Mouse (Mus musculus) ES-E14 (cell line): ENCODE measurements at regions not wholly inside any gene's neighbourhood (a gene's known extent, or its start where the extent isn't known, plus 50 kb on each side); places are given as distances from the start of the nearest gene placed in this dataset.

Source experiments
- CHD2 ChIP-seq: IDR thresholded peaks from 2 replicates; pipeline ENCODE4 v1.6.1; 2014; ENCODE audit warnings: mild to moderate bottlenecking, low read depth, low read length, inconsistent platforms
- HCFC1 ChIP-seq: IDR thresholded peaks from 2 replicates; pipeline ENCODE4 v1.6.1; 2012; ENCODE audit warnings: low read length, inconsistent platforms, borderline replicate concordance; ENCODE audit not compliant: insufficient read depth
- MAFK ChIP-seq: IDR thresholded peaks from 2 replicates; pipeline ENCODE4 v1.6.1; 2014; ENCODE audit warnings: mild to moderate bottlenecking, low read depth, low read length, inconsistent platforms; ENCODE audit not compliant: insufficient read depth
- ZC3H11A ChIP-seq: IDR thresholded peaks from 2 replicates; pipeline ENCODE4 v1.6.1; 2012; ENCODE audit warnings: low read depth, mild to moderate bottlenecking, inconsistent platforms, low read length, borderline replicate concordance

GRCm38 (mm10) chr13:55909941-55910340 is 73.9 kb upstream of the Pitx1 start:
- no peak for TF ChIP-seq ZC3H11A
- TF ChIP-seq CHD2, result no peak
- no peak for TF ChIP-seq HCFC1
- TF ChIP-seq MAFK, result no peak
